Mouse (Mus musculus) forebrain, embryonic 16.5 days (tissue): ENCODE results near the gene Pfpl. TPM values are rescaled to one million over a fixed set of nuclear protein-coding genes. Genes with fewer than 3 reads are reported as not detected.

ENCODE experiments used
- ATAC-seq: fragments of 200-750 bp; cut with Nextera tagmentation; 2 replicates; pipeline ENCODE4 v1.8.0; 2017; ENCODE audit warnings: mild to moderate bottlenecking, moderate library complexity
- H3K27ac ChIP-seq: fragments of 300-500 bp; sonication (generic); 2 replicates; pipeline ENCODE4 v1.5.1; 2014; ENCODE audit warnings: low read length, control low read depth
- H3K27me3 ChIP-seq: fragments of 300-500 bp; sonication (generic); replicated peaks from 2 replicates; pipeline ENCODE4 v1.6.1; 2014; ENCODE audit warnings: low read length; ENCODE audit not compliant: control insufficient read depth, insufficient read depth
- H3K36me3 ChIP-seq: fragments of 300-500 bp; sonication (generic); 2 replicates; pipeline ENCODE4 v1.6.1; 2014; ENCODE audit not compliant: control insufficient read depth, insufficient read depth
- H3K4me1 ChIP-seq: fragments of 300-500 bp; sonication (generic); replicated peaks from 2 replicates; pipeline ENCODE4 v1.6.1; 2014; ENCODE audit warnings: low read length; ENCODE audit not compliant: control insufficient read depth, insufficient read depth
- H3K4me2 ChIP-seq: fragments of 300-500 bp; sonication (generic); 2 replicates; pipeline ENCODE4 v1.6.1; 2014; ENCODE audit warnings: mild to moderate bottlenecking, low read length, control low read depth
- H3K4me3 ChIP-seq: fragments of 300-500 bp; sonication (generic); replicated peaks from 2 replicates; pipeline ENCODE4 v1.5.1; 2014; ENCODE audit warnings: mild to moderate bottlenecking, low read length, control low read depth
- H3K9ac ChIP-seq: fragments of 300-500 bp; sonication (generic); replicated peaks from 2 replicates; pipeline ENCODE4 v1.6.1; 2014; ENCODE audit warnings: low read depth, low read length, control low read depth
- H3K9me3 ChIP-seq: fragments of 300-500 bp; sonication (generic); 2 replicates; pipeline ENCODE4 v1.6.1; 2016; ENCODE audit warnings: low read length; ENCODE audit not compliant: control insufficient read depth
- WGBS: fragments of 180-500 bp; shearing (Covaris S2); extraction: QIAGEN DNeasy Blood & Tissue Kit; methylation state at CpG from one replicate; pipeline ENCODE4 v1.1.7; 2014; 5-methylcytosine and 5-hydroxymethylcytosine counted together
- polyA plus RNA-seq: library from polyadenylated mRNA; unstranded; fragments of >200 nt; fragmentation: Nextera tagmentation; extraction: Ambion mirVana; gene quantifications from 2 replicates; pipeline ENCODE4 v1.2.1, GENCODE M21; 2015

Gene Pfpl
- polyA plus RNA-seq, 1 experiment from 2014 or later = not detected

DNA sequence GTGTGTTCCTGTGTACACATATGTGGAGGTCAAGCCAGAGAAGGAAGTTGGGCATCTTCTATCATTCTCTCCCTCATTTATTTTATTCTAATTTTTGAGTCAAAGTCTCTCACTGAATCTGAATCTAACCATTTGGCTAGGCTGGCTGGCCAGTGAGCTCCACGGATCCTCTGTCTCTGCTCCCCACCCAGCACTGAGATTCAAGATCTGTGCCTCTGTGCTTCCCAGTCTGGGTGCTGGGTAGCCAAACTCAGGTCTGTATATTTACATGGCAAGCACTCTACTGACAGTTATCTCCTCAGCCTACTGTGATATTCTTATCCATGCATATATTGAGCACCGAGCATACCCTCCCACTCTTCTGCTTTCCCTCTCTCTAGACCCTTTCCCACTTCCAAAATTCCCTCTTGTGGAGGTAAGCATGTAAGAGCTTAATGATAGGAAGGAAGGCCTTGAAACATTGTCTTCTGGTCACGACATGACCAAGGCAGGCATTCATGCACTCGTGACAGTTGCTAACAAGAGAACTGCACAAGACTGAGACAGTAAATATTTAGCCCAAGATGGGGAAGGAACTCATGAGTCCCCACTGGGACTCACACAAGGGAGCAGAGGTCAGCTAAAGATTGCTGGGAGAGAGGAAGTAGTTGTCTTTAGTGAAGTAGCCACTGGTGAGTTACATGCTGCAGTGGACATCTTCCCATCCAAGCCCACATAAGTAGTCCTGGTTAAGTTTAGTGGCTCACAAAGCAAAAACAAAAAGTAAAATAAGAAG, 8.2 kb downstream of the Pfpl start:
- H3K4me1 ChIP-seq = no peaks in the 10 kb centered on the region
- H3K36me3 ChIP-seq = no peaks in the 10 kb centered on the region
- H3K4me2 ChIP-seq = no peak overlapping the region
- WGBS = 84% methylated on average over 4 of the region's 4 CpGs
- no peak for ATAC-seq
- no peak overlapping the region for H3K9ac ChIP-seq
- no peak overlapping the region for H3K27ac ChIP-seq
- no peaks in the 10 kb centered on the region for H3K27me3 ChIP-seq
- no peak overlapping the region for H3K4me3 ChIP-seq
- no peaks in the 10 kb centered on the region for H3K9me3 ChIP-seq

DNA sequence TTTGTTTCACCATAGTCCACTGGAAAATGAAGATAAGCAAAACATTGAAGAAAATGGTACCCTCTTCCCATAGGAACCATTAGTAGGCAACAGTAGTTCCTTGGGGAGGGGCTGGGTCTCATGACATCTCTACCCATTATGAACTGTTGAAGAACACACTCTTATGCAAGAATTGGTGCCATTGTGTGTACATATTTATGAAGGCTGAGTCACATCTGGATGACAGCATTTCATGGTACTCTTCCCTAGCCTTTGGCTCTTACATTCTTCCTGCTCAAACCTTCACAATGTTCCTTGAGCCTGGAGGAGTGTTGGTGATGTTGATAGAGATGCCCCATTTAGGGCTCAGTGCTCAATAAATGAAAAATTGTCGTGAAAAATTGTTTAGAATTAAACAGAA, 11.9 kb downstream of the Pfpl start:
- no peaks in the 10 kb centered on the region for H3K4me1 ChIP-seq
- no peaks in the 10 kb centered on the region for H3K9me3 ChIP-seq
- 50% methylated on average over 1 of the region's 1 CpGs for WGBS
- no peak overlapping the region for H3K4me3 ChIP-seq
- no peak overlapping the region for H3K27ac ChIP-seq
- no peak for ATAC-seq
- H3K4me2 ChIP-seq = no peak overlapping the region
- H3K27me3 ChIP-seq = no peaks in the 10 kb centered on the region
- H3K9ac ChIP-seq = no peak overlapping the region
- no peaks in the 10 kb centered on the region for H3K36me3 ChIP-seq

DNA sequence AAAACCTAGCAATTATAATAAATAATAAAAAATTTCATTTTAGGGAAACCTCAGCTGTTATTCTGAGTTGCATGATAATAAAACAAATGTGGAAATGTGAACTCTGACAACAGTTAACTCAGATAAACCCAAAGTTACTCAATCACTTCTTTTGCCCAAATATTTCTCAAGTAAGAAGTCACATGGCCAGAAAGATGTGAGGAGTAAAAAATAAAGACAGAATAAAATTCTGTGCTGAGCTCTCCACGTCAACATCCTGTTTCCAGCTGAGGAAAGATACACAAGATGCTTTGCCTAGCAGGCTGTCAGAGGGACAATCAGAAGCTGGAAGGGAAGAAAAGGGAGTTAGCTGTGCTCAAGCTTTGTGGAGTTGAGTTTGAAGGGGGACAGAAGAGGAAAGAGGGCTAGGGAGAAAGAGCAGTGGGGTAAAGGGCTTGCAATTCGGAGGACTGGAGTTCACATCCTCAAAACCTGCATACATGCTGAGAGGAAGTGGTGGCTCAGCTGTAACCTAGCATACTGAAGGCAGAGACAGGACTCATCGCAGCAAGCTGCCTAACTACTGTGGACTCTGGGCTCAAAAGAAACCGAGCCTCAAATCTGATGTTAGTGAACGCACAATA, 12.5 kb downstream of the Pfpl start:
- H3K4me3 ChIP-seq = no peak overlapping the region
- H3K27ac ChIP-seq = no peak overlapping the region
- no peak overlapping the region for H3K4me2 ChIP-seq
- no peaks in the 10 kb centered on the region for H3K4me1 ChIP-seq
- ATAC-seq = no peak
- no peaks in the 10 kb centered on the region for H3K27me3 ChIP-seq
- H3K9me3 ChIP-seq = no peaks in the 10 kb centered on the region
- WGBS = 68% methylated on average over 5 of the region's 5 CpGs
- H3K9ac ChIP-seq = no peak overlapping the region
- H3K36me3 ChIP-seq = no peaks in the 10 kb centered on the region

DNA sequence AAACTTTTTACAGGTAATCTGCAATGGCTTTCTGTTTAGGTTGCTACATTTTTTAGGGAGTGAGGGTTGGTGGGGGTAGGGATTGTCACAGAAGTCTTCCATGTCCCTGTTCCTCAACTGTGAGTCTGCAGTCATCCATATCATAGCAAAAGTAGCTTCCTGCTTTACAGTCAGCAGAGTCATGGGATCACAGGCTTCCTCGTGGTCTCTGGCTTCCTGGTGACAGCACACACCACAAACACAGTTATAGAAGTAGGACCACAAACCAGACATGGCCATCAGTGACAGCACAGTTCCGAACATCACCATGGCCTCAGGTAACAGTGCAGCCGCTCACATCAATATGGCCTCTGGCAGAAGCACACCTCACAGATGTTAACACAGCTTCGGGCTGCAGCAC, 14.9 kb downstream of the Pfpl start:
- Histone ChIP-seq H3K36me3 (no peaks in the 10 kb centered on the region), H3K27ac (no peak overlapping the region), H3K9ac (no peak overlapping the region), H3K27me3 (no peaks in the 10 kb centered on the region), H3K9me3 (no peaks in the 10 kb centered on the region), H3K4me2 (no peak overlapping the region), H3K4me3 (no peak overlapping the region), H3K4me1 (no peaks in the 10 kb centered on the region)
- ATAC-seq = no peak
- 84% methylated on average over 4 of the region's 4 CpGs for WGBS

DNA sequence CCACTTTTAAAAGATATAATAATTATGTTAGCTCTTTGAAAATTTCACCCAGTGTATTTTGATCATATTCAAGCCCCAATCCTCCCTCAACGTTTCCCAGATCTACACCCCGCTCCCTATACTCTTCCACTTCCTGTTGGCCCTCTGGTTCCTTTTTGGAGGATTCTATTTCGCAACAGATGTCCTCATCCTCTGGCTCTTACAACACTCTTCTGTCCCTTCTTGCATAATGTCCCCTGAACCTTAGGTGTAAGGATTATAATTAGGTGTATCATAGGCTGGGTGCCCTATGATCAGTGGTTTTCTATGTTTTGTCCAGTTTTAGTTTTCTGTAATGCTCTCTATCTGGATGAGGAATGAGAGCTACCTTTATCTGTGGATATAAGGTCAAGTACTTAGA, 17.3 kb downstream of the Pfpl start:
- Histone ChIP-seq H3K4me3 (no peak overlapping the region), H3K36me3 (no peaks in the 10 kb centered on the region), H3K27me3 (no peaks in the 10 kb centered on the region), H3K4me1 (no peaks in the 10 kb centered on the region), H3K9ac (no peak overlapping the region), H3K27ac (no peak overlapping the region), H3K4me2 (no peak overlapping the region), H3K9me3 (no peaks in the 10 kb centered on the region)
- 91% methylated on average over 3 of the region's 3 CpGs for WGBS
- ATAC-seq = no peak

DNA sequence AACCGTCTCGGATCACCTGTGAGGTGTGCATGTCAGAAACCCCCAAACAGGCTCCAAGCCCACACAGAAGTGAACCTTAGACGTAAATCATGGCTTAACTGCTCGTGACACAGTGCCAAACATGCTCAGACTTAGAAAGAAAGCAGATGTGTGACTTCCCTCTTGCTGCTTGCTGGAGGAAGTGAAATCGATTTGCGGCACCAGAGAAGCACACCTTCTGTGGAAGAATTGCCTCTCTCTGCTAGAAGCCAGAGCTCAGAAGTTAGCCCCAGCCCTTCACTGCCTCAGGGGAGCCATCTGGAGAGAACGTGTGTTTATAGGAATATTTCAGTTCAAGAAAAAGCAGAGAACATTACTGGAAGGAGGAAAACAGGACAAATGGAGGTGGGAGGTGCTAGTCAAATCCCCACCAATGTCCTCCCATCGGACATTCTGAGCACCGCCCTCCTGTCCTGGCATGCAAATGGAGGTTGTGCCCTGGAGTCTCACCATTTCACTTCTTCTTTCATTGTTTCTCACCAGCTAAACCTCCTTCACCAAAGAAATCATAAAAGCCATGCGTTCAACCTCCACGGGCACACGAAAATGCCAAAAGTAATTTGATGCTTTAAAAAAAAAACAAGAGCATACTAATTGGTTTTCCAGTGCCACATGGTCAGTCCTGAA, 29.8 kb downstream of the Pfpl start:
- H3K27ac ChIP-seq = no peak overlapping the region
- no peaks in the 10 kb centered on the region for H3K27me3 ChIP-seq
- no peaks in the 10 kb centered on the region for H3K36me3 ChIP-seq
- no peak overlapping the region for H3K4me2 ChIP-seq
- H3K4me1 ChIP-seq = no peaks in the 10 kb centered on the region
- H3K9me3 ChIP-seq = no peaks in the 10 kb centered on the region
- H3K4me3 ChIP-seq = no peak overlapping the region
- H3K9ac ChIP-seq = no peak overlapping the region
- 81% methylated on average over 12 of the region's 12 CpGs for WGBS
- ATAC-seq = no peak

DNA sequence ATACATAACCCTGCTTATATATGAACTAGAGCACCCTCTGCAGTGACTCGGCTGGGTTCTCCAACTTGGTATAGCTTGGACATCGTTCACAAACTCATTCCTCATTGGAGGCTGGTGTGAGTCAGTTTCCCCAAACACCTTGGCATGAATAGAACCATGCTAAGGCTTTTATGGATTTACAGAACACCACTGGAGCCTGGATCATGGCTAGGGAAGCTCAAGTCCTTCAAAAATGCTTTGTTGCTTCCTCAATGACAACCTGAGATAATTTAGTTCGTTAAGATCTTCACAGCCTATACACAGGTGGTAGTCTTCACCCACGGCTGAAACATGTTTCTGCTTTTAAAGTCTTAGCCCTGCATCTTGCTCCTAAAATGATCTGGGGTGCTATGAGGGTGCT, 31.8 kb downstream of the Pfpl start:
- ATAC-seq = no peak
- no peaks in the 10 kb centered on the region for H3K4me1 ChIP-seq
- no peaks in the 10 kb centered on the region for H3K9me3 ChIP-seq
- H3K27me3 ChIP-seq = no peaks in the 10 kb centered on the region
- H3K9ac ChIP-seq = no peak overlapping the region
- no peak overlapping the region for H3K4me3 ChIP-seq
- H3K36me3 ChIP-seq = no peaks in the 10 kb centered on the region
- 81% methylated on average over 4 of the region's 4 CpGs for WGBS
- H3K27ac ChIP-seq = no peak overlapping the region
- no peak overlapping the region for H3K4me2 ChIP-seq

DNA sequence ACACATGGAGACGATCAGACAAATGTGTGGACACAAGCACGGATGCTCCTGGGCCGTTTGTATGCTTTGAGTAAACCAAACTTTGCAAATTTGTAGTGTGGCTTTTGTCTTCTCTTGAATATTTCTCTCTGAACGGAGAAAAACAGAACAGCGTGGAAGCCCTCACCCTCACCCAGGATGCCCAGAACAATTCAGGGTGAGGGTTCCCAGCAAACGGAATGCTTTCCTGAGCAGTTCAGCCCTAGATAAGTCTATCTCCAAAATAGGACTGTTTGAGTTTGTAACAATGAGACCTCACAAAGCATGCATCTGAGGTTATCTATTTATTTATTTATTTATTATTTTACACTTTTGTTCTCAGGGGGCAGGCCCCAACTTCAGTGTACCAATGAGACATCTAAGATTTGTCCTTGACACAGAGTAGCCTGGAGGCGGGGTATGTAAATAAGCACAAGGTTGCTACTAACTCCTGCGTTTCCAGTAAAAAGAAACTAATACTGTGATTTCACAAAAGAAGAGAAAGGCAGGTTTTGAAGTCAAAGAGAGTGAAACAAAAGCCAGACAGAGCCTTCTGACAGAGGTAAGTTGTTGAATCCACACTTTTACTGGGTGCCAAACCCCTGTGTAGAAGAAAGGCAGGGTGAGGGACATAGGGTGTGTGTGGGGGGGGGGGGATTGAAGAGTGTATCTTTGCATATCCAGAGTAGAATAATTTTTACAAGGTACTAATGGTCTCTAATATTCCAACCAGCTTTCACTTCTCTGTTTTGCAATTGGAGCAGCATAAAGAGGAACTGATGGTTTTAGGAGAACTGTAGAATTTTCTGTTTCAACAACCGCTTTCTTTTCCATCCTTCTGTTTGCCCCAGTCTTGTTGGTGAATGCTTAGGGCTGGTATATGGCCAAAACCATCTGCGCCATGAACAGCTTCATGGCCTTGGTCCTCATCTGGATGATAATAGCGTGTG, 32.9 kb downstream of the Pfpl start, which contains the start of gene Mpeg1:
Gene Mpeg1, plus strand, starts transcription at position 498 of the 968 bp plus-strand sequence.
- Histone ChIP-seq H3K27me3 (no peaks in the 10 kb centered on the region), H3K4me3 (no peak within 1 kb of the TSS), H3K4me2 (no peak within 1 kb of the TSS), H3K36me3 (no peaks in the 10 kb centered on the region), H3K27ac (no peak within 1 kb of the TSS), H3K9ac (no peak within 1 kb of the TSS), H3K4me1 (no peaks in the 10 kb centered on the region), H3K9me3 (no peaks in the 10 kb centered on the region)
- 78% methylated on average over 11 of the region's 11 CpGs for WGBS
- no peak for ATAC-seq
